Mouse (Mus musculus) subcutaneous adipose tissue, adult 2 months (tissue): ENCODE measurements around the gene Apex1. TPM values are rescaled to one million over a fixed set of nuclear protein-coding genes. Genes with fewer than 3 reads are reported as not detected.

ENCODE experiments used
- polyA plus RNA-seq: library from polyadenylated mRNA; depleted of rRNA; stranded (reverse); fragments of >200 nt; gene quantifications from 2 replicates; pipeline ENCODE4 v1.2.3, GENCODE M21; 2012; ENCODE audit warnings: low replicate concordance; rRNA removed

Gene Apex1
- polyA plus RNA-seq = 50.6 and 81.1 TPM in 2 replicates

GRCm38 (mm10) chr14:50924281-50925064 is at the start of gene Apex1, which contains the start of gene Osgep:
TSS of gene Apex1 (plus strand) at chr14:50924968.
TSS of gene Osgep (minus strand) at chr14:50924893.

GRCm38 (mm10) chr14:50897374-50897765 is 27.4 kb upstream of the Apex1 start, which contains the start of gene Klhl33:
TSS of gene Klhl33 (minus strand) at chr14:50897507.

GRCm38 (mm10) chr14:50930754-50931492 is 6.2 kb downstream of the Apex1 start, which contains the start of the genes Pip4p1 and Pnp:
TSS of gene Pip4p1 (minus strand) at chr14:50930856.
TSS of gene Pnp (plus strand) at chr14:50931082.

GRCm38 (mm10) chr14:50943932-50944667 is 19.3 kb downstream of the Apex1 start, which contains the start of gene Gm49342:
TSS of gene Gm49342 (plus strand) at chr14:50944517.

GRCm38 (mm10) chr14:50955942-50956508 is 31.3 kb downstream of the Apex1 start, which contains the start of gene Pnp2:
TSS of gene Pnp2 (plus strand) at chr14:50955992.

Other genes starting within 250 kb of the Apex1 start
- gene Olfr747, start 231.8 kb upstream of the Apex1 start, polyA plus RNA-seq = not detected in 2 replicates
- gene Olfr748, start 217.6 kb upstream of the Apex1 start, polyA plus RNA-seq = not detected in 2 replicates
- gene Olfr749, start 179.9 kb upstream of the Apex1 start, polyA plus RNA-seq = not detected in 2 replicates
- 26.7 and 39.9 TPM in 2 replicates for gene Ttc5, start 139.4 kb upstream of the Apex1 start, polyA plus RNA-seq
- not detected in 2 replicates for gene Ccnb1ip1, start 117.2 kb upstream of the Apex1 start, polyA plus RNA-seq
- gene Parp2, start 117.1 kb upstream of the Apex1 start, polyA plus RNA-seq = 17.6 and 22.6 TPM in 2 replicates
- gene Tep1, start 54.4 kb upstream of the Apex1 start, polyA plus RNA-seq = 42.1 and 45.4 TPM in 2 replicates
- gene Klhl33, start 27.5 kb upstream of the Apex1 start, polyA plus RNA-seq = 1.4 and 5.6 TPM in 2 replicates
- gene Osgep, start 75 bp upstream of the Apex1 start, polyA plus RNA-seq = 96.7 and 170 TPM in 2 replicates
- gene Pip4p1, start 5.9 kb downstream of the Apex1 start, polyA plus RNA-seq = 98.7 and 110 TPM in 2 replicates
- 65.9 and 76.6 TPM in 2 replicates for gene Pnp, start 6.1 kb downstream of the Apex1 start, polyA plus RNA-seq
- gene Gm49342, start 19.5 kb downstream of the Apex1 start, polyA plus RNA-seq = 54.4 and 76.0 TPM in 2 replicates
- gene Pnp2, start 31.0 kb downstream of the Apex1 start, polyA plus RNA-seq = 2.7 and 4.3 TPM in 2 replicates
- 0.47 and 0.87 TPM in 2 replicates for gene Rnase10, start 82.8 kb downstream of the Apex1 start, polyA plus RNA-seq
- 0.10 and 0.30 TPM in 2 replicates for gene Rnase9, start 116.9 kb downstream of the Apex1 start, polyA plus RNA-seq
- gene Rnase11, start 125.2 kb downstream of the Apex1 start, polyA plus RNA-seq = not detected in 2 replicates
- 0.72 TPM in 1 of 2 replicates, not detected in the other for gene Rnase12, start 132.7 kb downstream of the Apex1 start, polyA plus RNA-seq
- not detected in 2 replicates for gene Olfr750, start 149.5 kb downstream of the Apex1 start, polyA plus RNA-seq
- gene Rnase4, start 166.1 kb downstream of the Apex1 start, polyA plus RNA-seq = 351 and 371 TPM in 2 replicates
- gene Ang, start 166.2 kb downstream of the Apex1 start, polyA plus RNA-seq = 28.9 and 32.3 TPM in 2 replicates
- gene Eddm3b, start 189.5 kb downstream of the Apex1 start, polyA plus RNA-seq = not detected in 2 replicates
- gene Rnase6, start 198.9 kb downstream of the Apex1 start, polyA plus RNA-seq = 8.0 and 12.6 TPM in 2 replicates
- 0.24 and 3.5 TPM in 2 replicates for gene Rnase1, start 221.8 kb downstream of the Apex1 start, polyA plus RNA-seq
- not detected in 2 replicates for gene Rnase2b, start 237.3 kb downstream of the Apex1 start, polyA plus RNA-seq